Mouse (Mus musculus) midbrain, postnatal 0 days (tissue): Measurements from ENCODE around the gene Pfas. TPM values are rescaled to one million over a fixed set of nuclear protein-coding genes. Genes with fewer than 3 reads are reported as not detected.
"Not testable (repeated sequence)": the region's sequence is repeated elsewhere in the genome, so short reads cannot be mapped to it uniquely, and the experiment has no call there.

Experiments
- ATAC-seq: fragments of 200-750 bp; cut with Nextera tagmentation; 2 replicates; pipeline ENCODE4 v1.8.0; 2017; ENCODE audit warnings: moderate number of reproducible peaks, mild to moderate bottlenecking, moderate TSS enrichment, moderate library complexity; ENCODE audit not compliant: low FRiP score
- DNase-seq: peaks from one replicate; pipeline ENCODE4 v3.0.0-alpha.2; 2015; ENCODE audit warnings: low spot score
- H3K27ac ChIP-seq: fragments of 300-500 bp; sonication (generic); 2 replicates; pipeline ENCODE4 v1.5.1; 2014; ENCODE audit warnings: low read depth, mild to moderate bottlenecking, low read length, mixed read lengths
- H3K27me3 ChIP-seq: fragments of 300-500 bp; sonication (generic); 2 replicates; pipeline ENCODE4 v1.6.1; 2014; ENCODE audit warnings: low read length, control low read depth, mixed read lengths; ENCODE audit not compliant: insufficient read depth
- H3K36me3 ChIP-seq: fragments of 300-500 bp; sonication (generic); 2 replicates; pipeline ENCODE4 v1.6.1; 2014; ENCODE audit warnings: low read length, control low read depth, mixed read lengths; ENCODE audit not compliant: insufficient read depth
- H3K4me1 ChIP-seq: fragments of 300-500 bp; sonication (generic); 2 replicates; pipeline ENCODE4 v1.6.1; 2014; ENCODE audit warnings: mild to moderate bottlenecking, control low read depth, antibody characterized with exemption, low read length, mixed read lengths; ENCODE audit not compliant: insufficient read depth
- H3K4me2 ChIP-seq: fragments of 300-500 bp; sonication (generic); 2 replicates; pipeline ENCODE4 v1.6.1; 2014; ENCODE audit warnings: low read depth, mild to moderate bottlenecking, low read length, mixed read lengths; ENCODE audit not compliant: poor library complexity, severe bottlenecking
- H3K4me3 ChIP-seq: fragments of 300-500 bp; sonication (generic); 2 replicates; pipeline ENCODE4 v1.5.1; 2014; ENCODE audit warnings: low read depth, mild to moderate bottlenecking, low read length, moderate library complexity
- H3K9ac ChIP-seq: fragments of 300-500 bp; sonication (generic); replicated peaks from 2 replicates; pipeline ENCODE4 v1.6.1; 2014; ENCODE audit warnings: mild to moderate bottlenecking, low read length, moderate library complexity, mixed read lengths; ENCODE audit not compliant: poor library complexity, severe bottlenecking
- H3K9me3 ChIP-seq: fragments of 300-500 bp; sonication (generic); 2 replicates; pipeline ENCODE4 v1.6.1; 2016; ENCODE audit warnings: low read length, control low read depth
- CTCF ChIP-seq: IDR thresholded peaks from 2 replicates; pipeline ENCODE4 v1.5.1; 2016; ENCODE audit warnings: antibody characterized with exemption, mild to moderate bottlenecking
- WGBS: fragments of 180-500 bp; shearing (Covaris S2); extraction: QIAGEN DNeasy Blood & Tissue Kit; methylation state at CpG from one replicate; pipeline ENCODE4 v1.1.7; 2014; 5-methylcytosine and 5-hydroxymethylcytosine counted together
- polyA plus RNA-seq: library from polyadenylated mRNA; unstranded; fragments of >200 nt; fragmentation: Nextera tagmentation; extraction: Ambion mirVana; gene quantifications from 2 replicates; pipeline ENCODE4 v1.2.1, GENCODE M21; 2015
- total RNA-seq: library from RNA; depleted of rRNA; stranded (reverse); fragments of >200 nt; gene quantifications from 2 replicates; pipeline ENCODE4 v1.2.3, GENCODE M21; 2014

Gene Pfas
- total and polyA plus RNA-seq, 2 experiments from 2014 or later = 14.1 to 28.3 TPM

DNA sequence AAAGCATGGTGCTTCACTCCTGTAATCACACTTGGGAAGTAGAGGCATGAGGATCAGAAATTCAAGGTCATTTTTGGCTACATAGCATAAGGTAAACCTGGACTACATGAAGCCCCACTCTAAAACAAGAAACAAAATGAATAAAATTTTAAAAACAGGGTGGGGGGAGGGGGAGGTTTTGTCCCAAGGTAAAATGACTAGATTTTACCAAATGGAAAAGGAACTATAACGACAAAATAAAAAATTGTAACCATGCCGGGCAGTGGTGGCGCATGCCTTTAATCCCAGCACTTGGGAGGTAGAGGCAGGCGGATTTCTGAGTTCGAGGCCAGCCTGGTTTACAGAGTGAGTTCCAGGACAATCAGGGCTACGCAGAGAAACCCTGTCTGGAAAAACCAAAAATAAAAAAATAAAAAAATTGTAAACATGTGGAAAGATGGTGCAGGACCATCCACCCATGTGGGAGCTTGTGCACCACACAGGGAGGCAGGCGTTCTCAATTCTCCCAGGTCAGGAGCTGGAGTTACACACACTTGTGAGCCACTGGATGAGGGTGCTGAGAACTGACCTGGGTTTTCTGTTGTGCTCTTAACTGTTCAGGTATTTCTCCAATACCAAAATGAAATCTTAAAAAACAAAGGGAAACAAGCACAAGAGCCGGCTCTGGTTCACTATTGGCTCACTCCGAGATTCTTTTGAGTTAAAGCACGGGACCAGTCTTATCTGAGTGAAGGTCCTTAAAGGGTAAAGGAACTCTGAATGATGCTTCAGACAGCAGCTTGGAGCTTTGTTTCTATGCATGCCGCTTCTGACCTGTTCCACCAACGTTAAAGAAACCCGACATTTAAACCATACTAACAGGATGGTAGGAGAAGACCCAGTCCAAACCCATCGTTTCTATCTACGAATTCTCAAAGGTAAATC lies 2.4 kb upstream of the Pfas start:
- Histone ChIP-seq H3K9me3 (no peaks in the 10 kb centered on the region), H3K4me2 (no peak overlapping the region), H3K9ac (no peak overlapping the region), H3K36me3 (no peaks in the 10 kb centered on the region), H3K27ac (no peak overlapping the region), H3K4me3 (no peak overlapping the region), H3K4me1 (no peaks in the 10 kb centered on the region), H3K27me3 (no peaks in the 10 kb centered on the region)
- ATAC-seq (no peak), DNase-seq (no peak)
- no peak for TF ChIP-seq CTCF
- 90% methylated on average over 15 of the region's 15 CpGs for WGBS

GRCm38 (mm10) chr11:69009508-69009907 lies 1.2 kb upstream of the Pfas start:
- DNase-seq = no peak
- no peak overlapping the region for H3K4me2 ChIP-seq
- no peak overlapping the region for H3K4me3 ChIP-seq
- H3K9ac ChIP-seq = no peak overlapping the region
- no peak for TF ChIP-seq CTCF
- no peaks in the 10 kb centered on the region for H3K36me3 ChIP-seq
- H3K9me3 ChIP-seq = no peaks in the 10 kb centered on the region
- no peaks in the 10 kb centered on the region for H3K27me3 ChIP-seq
- no peak overlapping the region for H3K27ac ChIP-seq
- 94% methylated on average over 1 of the region's 1 CpGs for WGBS
- no peak for ATAC-seq
- no peaks in the 10 kb centered on the region for H3K4me1 ChIP-seq

DNA sequence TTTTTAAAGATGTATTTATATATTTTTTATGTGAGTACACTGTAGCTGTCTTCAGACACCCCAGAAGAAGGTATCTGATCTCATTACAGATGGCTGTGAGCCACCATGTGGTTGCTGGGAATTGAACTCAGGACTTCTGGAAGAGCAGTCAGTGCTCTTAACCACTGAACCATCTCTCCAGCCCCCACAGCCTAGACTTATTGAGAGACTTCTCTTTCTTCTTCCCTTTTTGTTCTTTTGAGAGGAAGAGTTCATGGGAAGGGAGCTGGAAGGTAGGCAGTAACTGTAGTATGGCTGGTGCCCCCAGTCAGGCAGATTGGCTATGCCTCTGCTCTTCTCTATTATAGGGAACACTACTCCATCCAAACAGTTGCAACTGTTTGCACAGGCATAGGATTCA lies 1.7 kb downstream of the Pfas start:
- H3K9ac ChIP-seq, DNase-seq, H3K27me3 ChIP-seq, H3K27ac ChIP-seq, H3K4me1 ChIP-seq, H3K9me3 ChIP-seq, H3K36me3 ChIP-seq, H3K4me3 ChIP-seq, ATAC-seq, H3K4me2 ChIP-seq: not testable (repeated sequence)

DNA sequence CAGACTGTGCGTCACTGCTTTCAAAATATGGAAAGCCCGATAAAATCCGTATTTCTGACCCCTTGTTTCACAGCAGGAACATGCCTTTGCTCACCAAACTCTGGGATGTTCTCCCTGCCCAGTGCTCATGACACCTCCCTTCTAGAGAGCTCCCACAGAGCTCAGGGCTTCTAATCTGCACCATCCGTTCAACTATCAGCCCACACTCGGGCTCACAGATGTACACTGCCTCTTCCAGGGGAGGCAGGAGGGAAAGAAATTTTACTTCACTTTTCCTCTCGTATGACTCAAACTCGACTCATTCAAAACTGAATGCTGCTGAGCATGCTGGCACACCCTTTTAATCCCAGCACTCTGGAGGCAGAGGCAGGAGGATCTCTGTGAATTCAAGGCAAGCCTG lies 3.1 kb downstream of the Pfas start:
- DNase-seq = no peak
- TF ChIP-seq CTCF = no peak
- WGBS = 89% methylated on average over 7 of the region's 7 CpGs
- Histone ChIP-seq H3K4me3 (no peak overlapping the region), H3K4me2 (no peak overlapping the region), H3K9me3 (no peaks in the 10 kb centered on the region), H3K4me1 (no peaks in the 10 kb centered on the region), H3K27me3 (no peaks in the 10 kb centered on the region), H3K36me3 (peaks cover 22% of the 10 kb centered on the region), H3K9ac (no peak overlapping the region), H3K27ac (no peak overlapping the region)
- ATAC-seq = no peak

DNA sequence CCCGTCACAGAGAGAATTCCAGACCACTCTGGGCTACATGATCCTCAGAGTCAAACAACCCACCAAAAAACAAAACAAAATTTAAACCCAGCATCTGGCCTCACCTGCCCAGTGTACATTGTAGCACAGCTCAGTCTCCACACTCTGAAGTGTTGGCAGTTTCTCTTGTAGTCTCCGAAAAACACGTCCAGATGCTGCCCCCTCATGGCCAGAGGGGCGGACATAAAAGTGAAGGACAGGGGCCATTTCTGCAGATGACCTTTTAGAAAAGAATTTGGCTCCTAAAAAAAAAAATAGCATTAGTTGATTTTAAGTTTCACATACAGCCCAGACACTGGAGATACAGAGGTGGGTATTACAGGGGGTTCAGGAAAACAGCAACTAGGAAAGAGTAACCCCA lies 4.7 kb downstream of the Pfas start:
- 65% methylated on average over 4 of the region's 4 CpGs for WGBS
- TF ChIP-seq CTCF = peak; percentile 46
- H3K9me3 ChIP-seq = no peaks in the 10 kb centered on the region
- no peaks in the 10 kb centered on the region for H3K4me1 ChIP-seq
- DNase-seq (no peak), ATAC-seq (no peak)
- no peak overlapping the region for H3K9ac ChIP-seq
- no peak overlapping the region for H3K4me2 ChIP-seq
- H3K36me3 ChIP-seq = peaks cover 35% of the 10 kb centered on the region
- no peak overlapping the region for H3K4me3 ChIP-seq
- no peaks in the 10 kb centered on the region for H3K27me3 ChIP-seq
- H3K27ac ChIP-seq = no peak overlapping the region

DNA sequence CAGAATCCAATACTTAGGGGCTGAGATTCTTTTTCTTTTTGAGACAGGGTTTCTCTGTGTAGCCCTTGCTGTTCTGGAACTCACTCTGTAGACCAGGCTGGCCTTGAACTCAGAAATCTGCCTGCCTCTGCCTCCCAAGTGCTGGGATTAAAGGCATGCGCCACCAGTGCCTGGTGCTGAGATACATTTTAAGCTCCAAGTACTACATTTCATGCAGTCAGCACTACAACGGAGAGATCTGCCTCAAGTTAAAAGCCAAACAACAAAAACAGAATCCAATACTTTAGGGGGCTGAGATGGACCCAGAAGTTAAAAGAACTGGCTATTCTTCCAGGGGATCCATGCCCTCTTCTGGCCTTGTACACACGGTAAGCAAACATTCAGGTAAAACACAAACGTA lies 5.5 kb downstream of the Pfas start:
- H3K27ac ChIP-seq = not testable (repeated sequence)

More for the DNA sequence above, 5.5 kb downstream of the Pfas start:
- DNase-seq, H3K9ac ChIP-seq, H3K27me3 ChIP-seq, ATAC-seq, H3K9me3 ChIP-seq, H3K4me1 ChIP-seq, H3K4me3 ChIP-seq, H3K4me2 ChIP-seq: not testable (repeated sequence)
- WGBS = 97% methylated on average over 4 of the region's 4 CpGs
- peaks cover 37% of the 10 kb centered on the region for H3K36me3 ChIP-seq
